Mouse (Mus musculus): ENCODE measurements at regions not wholly inside any gene's neighbourhood (a gene's known extent, or its start where the extent isn't known, plus 50 kb on each side); places are given as distances from the start of the nearest gene placed in this dataset.

DNA sequence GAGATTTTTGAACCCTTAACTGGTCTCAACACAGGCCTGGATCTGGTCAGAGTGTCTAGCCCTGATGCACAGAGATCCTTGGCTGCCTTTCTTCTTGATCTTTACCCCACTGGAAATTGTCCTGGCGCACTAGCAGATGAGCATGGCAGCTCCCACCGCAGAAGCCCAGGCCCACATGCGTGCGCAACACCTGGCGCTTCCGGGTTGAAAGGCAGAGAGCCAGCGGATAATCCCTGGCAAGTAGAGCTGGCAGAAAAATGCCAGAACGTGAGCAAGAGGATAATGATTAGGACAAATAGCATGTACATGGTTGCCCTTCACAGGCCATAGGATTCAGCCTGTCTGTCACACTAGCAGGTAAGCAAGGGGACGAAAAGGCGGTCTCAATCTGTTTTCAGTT lies 95.0 kb upstream of the Aco1 start:
- no peak for DNase-seq (ENCODE audit: extremely low spot score, low spot score)
- H3K4me3 ChIP-seq = no peak overlapping the region
- H3K4me1 ChIP-seq = no peaks in the 10 kb centered on the region
- H3K27me3 ChIP-seq (ENCODE audit: poor library complexity, severe bottlenecking) = no peaks in the 10 kb centered on the region
- WGBS = 95% methylated on average over 10 of the region's 10 CpGs
- peaks cover 3% of the 10 kb centered on the region; the same call in 1 of the 2 replicates for H3K9me3 ChIP-seq
- no peak overlapping the region for H3K27ac ChIP-seq
- H3K36me3 ChIP-seq (replicated peaks) = no peaks in the 10 kb centered on the region

DNA sequence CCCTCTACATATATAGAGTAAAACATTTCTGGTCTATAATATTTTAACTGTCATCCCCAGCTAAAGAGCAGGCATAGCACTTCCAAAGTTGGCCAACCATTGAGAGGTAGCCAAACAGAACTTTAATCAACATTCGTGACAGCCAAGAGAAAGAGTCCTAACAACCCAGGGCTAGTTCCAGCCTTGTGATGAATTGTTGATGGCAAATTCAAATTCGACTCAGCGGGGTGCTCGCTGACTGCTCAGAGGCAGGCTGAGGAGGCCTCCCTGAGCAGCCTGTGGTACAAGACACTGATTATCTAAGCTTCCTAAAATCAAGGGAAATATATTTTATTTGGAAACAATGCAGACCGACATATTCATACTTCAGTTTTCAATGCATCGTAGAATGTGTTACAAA lies 93.8 kb upstream of the Aco1 start:
- no peak for DNase-seq (ENCODE audit: extremely low spot score, low spot score)
- no peak overlapping the region for H3K27ac ChIP-seq
- H3K36me3 ChIP-seq (replicated peaks) = no peaks in the 10 kb centered on the region
- no peak overlapping the region for H3K4me3 ChIP-seq
- no peaks in the 10 kb centered on the region for H3K4me1 ChIP-seq
- H3K27me3 ChIP-seq (ENCODE audit: poor library complexity, severe bottlenecking) = no peaks in the 10 kb centered on the region
- 83% methylated on average over 6 of the region's 6 CpGs for WGBS
- peaks cover 3% of the 10 kb centered on the region; the same call in 1 of the 2 replicates for H3K9me3 ChIP-seq

DNA sequence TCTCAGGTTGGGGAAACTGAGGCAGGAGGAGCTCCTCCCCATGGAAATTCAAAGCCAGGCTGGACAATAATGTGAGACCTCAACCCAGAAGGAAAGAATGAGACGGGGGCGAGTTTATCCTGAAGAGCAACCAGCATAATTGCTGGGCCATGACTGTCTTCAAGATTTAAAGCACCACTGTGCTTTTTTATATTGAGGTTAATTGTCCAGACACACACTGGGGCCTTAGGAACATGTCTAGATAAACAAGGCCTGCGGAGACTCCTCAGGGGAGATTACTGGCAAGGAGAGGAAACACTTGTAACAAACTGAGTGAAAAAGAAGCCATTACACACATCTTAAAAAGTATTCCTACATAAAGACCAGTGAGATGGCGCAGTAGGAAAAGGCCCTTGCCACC lies 91.0 kb upstream of the Aco1 start:
- Histone ChIP-seq H3K27ac (no peak overlapping the region), H3K4me3 (no peak overlapping the region), H3K4me1 (no peaks in the 10 kb centered on the region), H3K9me3 (peaks cover 3% of the 10 kb centered on the region; the same call in 1 of the 2 replicates), H3K36me3 (replicated peaks) (no peaks in the 10 kb centered on the region), H3K27me3 (ENCODE audit: poor library complexity, severe bottlenecking) (no peaks in the 10 kb centered on the region)
- no peak for DNase-seq (ENCODE audit: extremely low spot score, low spot score)
- WGBS = 85% methylated on average over 4 of the region's 4 CpGs

- WGBS = 70% methylated on average over 2 of the region's 2 CpGs
These were observed 89.5 kb upstream of the Aco1 start for GRCm38 (mm10) chr4:40053391-40053790.

DNA sequence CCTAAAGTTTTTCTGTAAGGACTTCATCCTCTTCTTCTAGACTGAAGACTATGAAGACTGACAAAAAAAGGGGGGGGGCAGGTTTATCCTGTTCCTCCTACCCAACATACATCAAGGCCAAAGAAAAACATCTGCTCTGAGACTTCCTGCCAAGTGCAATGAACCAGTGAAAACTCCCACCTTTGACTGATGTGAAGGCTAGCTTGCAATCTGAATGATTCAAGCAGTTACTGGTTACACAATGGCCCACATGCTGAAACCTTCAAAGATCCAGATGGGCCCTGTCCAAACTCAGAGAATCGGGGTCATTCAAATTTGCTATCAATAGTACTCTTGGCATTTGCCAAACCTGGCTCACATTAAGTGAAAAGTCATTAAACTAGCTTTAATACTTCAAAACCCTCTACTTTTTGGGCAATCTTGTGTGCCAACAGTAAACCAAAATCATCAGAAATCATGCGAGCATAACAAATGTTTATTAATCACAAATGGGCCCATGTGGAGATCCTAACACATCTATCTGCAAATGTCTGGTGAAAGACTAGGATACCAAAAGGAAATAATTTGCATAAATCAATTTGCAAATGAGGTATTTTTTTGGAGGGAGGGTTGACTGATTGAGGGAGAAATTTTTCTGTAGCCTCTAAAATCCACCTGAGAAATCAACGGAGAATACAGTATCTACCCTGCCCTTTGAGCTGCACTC lies 79.0 kb upstream of the Aco1 start:
- no peaks in the 10 kb centered on the region for H3K36me3 ChIP-seq (replicated peaks)
- H3K4me1 ChIP-seq = no peaks in the 10 kb centered on the region
- WGBS = 96% methylated on average over 3 of the region's 3 CpGs
- H3K27me3 ChIP-seq (ENCODE audit: poor library complexity, severe bottlenecking) = no peaks in the 10 kb centered on the region
- H3K9me3 ChIP-seq = peaks cover 6% of the 10 kb centered on the region; the same call in 1 of the 2 replicates
- H3K4me3 ChIP-seq = no peak overlapping the region
- H3K27ac ChIP-seq = no peak overlapping the region
- DNase-seq (ENCODE audit: extremely low spot score, low spot score) = no peak

More at GRCm38 (mm10) chr4:40053391-40053790, 89.5 kb upstream of the Aco1 start:
- DNase-seq (ENCODE audit: extremely low spot score, low spot score) = no peak
- Histone ChIP-seq H3K9me3 (no peaks in the 10 kb centered on the region; the same call in 1 of the 2 replicates), H3K27me3 (ENCODE audit: poor library complexity, severe bottlenecking) (no peaks in the 10 kb centered on the region), H3K4me1 (no peaks in the 10 kb centered on the region), H3K36me3 (replicated peaks) (no peaks in the 10 kb centered on the region), H3K27ac (no peak overlapping the region), H3K4me3 (no peak overlapping the region)

GRCm38 (mm10) chr4:40064457-40064836 lies 78.4 kb upstream of the Aco1 start:
- H3K9me3 ChIP-seq = peaks cover 6% of the 10 kb centered on the region; the same call in 1 of the 2 replicates
- 81% methylated on average over 9 of the region's 9 CpGs for WGBS
- H3K4me3 ChIP-seq = no peak overlapping the region
- no peak overlapping the region for H3K27ac ChIP-seq
- no peaks in the 10 kb centered on the region for H3K4me1 ChIP-seq
- no peaks in the 10 kb centered on the region for H3K36me3 ChIP-seq (replicated peaks)
- no peak for DNase-seq (ENCODE audit: extremely low spot score, low spot score)
- no peaks in the 10 kb centered on the region for H3K27me3 ChIP-seq (ENCODE audit: poor library complexity, severe bottlenecking)

GRCm38 (mm10) chr4:40070959-40071634 lies 71.8 kb upstream of the Aco1 start:
- no peak for DNase-seq (ENCODE audit: extremely low spot score, low spot score)
- Histone ChIP-seq H3K4me3 (no peak overlapping the region), H3K27ac (no peak overlapping the region), H3K27me3 (ENCODE audit: poor library complexity, severe bottlenecking) (no peaks in the 10 kb centered on the region), H3K4me1 (no peaks in the 10 kb centered on the region), H3K36me3 (replicated peaks) (no peaks in the 10 kb centered on the region), H3K9me3 (no peaks in the 10 kb centered on the region)
- 83% methylated on average over 4 of the region's 4 CpGs for WGBS

- Histone ChIP-seq H3K4me3 (no peak overlapping the region), H3K27me3 (ENCODE audit: poor library complexity, severe bottlenecking) (no peaks in the 10 kb centered on the region), H3K27ac (no peak overlapping the region), H3K36me3 (replicated peaks) (no peaks in the 10 kb centered on the region), H3K4me1 (no peaks in the 10 kb centered on the region), H3K9me3 (no peaks in the 10 kb centered on the region)
- 77% methylated on average over 3 of the region's 3 CpGs for whole genome bisulfite sequencing
- DNase-seq (ENCODE audit: extremely low spot score, low spot score) = no peak
These were observed 61.8 kb upstream of the Aco1 start for GRCm38 (mm10) chr4:40081035-40081434.

- Histone ChIP-seq H3K27ac (no peak overlapping the region), H3K36me3 (replicated peaks) (no peaks in the 10 kb centered on the region), H3K4me1 (peaks cover 8% of the 10 kb centered on the region), H3K9me3 (no peaks in the 10 kb centered on the region), H3K4me3 (no peak overlapping the region), H3K27me3 (ENCODE audit: poor library complexity, severe bottlenecking) (no peaks in the 10 kb centered on the region)
- DNase-seq (ENCODE audit: extremely low spot score, low spot score) = no peak
- 79% methylated on average over 5 of the region's 5 CpGs for WGBS
These were observed 52.6 kb upstream of the Aco1 start for GRCm38 (mm10) chr4:40090295-40090694.

Measured in forebrain, embryonic 10.5 days (tissue).